Mouse (Mus musculus) retina, postnatal 1 day (tissue): ENCODE results near the gene Fgfr2.

Experiments used
- DNase-seq: peaks from one replicate; pipeline ENCODE4 v3.0.0-alpha.2; 2012

Gene Fgfr2

GRCm38 (mm10) chr7:131846066-131846905, 1276.9 kb downstream of the Fgfr2 start:
- peak; percentile 94 for DNase-seq

GRCm38 (mm10) chr7:131830261-131830660, 1292.9 kb downstream of the Fgfr2 start:
- DNase-seq, result no peak

- DNase-seq, result no peak
These were observed 1296.3 kb downstream of the Fgfr2 start for GRCm38 (mm10) chr7:131826811-131827210.

GRCm38 (mm10) chr7:131817976-131818375, 1305.2 kb downstream of the Fgfr2 start:
- DNase-seq, result no peak

- no peak for DNase-seq
These were observed 1306.5 kb downstream of the Fgfr2 start for GRCm38 (mm10) chr7:131816641-131817040.

- DNase-seq, result no peak
These were observed 1311.0 kb downstream of the Fgfr2 start for GRCm38 (mm10) chr7:131812116-131812515.

- DNase-seq, result no peak
These were observed 1312.2 kb downstream of the Fgfr2 start for GRCm38 (mm10) chr7:131810916-131811315.

GRCm38 (mm10) chr7:131809584-131810181, 1313.5 kb downstream of the Fgfr2 start:
- no peak for DNase-seq

- no peak for DNase-seq
These were observed 1315.9 kb downstream of the Fgfr2 start for GRCm38 (mm10) chr7:131807257-131807656.

GRCm38 (mm10) chr7:131805525-131806202, 1317.5 kb downstream of the Fgfr2 start:
- peak; percentile 5 for DNase-seq

- DNase-seq, result peak; percentile 68
These were observed 1322.6 kb downstream of the Fgfr2 start for GRCm38 (mm10) chr7:131800416-131801045.

GRCm38 (mm10) chr7:131797161-131797560, 1326.0 kb downstream of the Fgfr2 start:
- DNase-seq, result peak; percentile 37

- no peak for DNase-seq
These were observed 1334.4 kb downstream of the Fgfr2 start for GRCm38 (mm10) chr7:131788595-131789206.

- DNase-seq, result no peak
These were observed 1337.4 kb downstream of the Fgfr2 start for GRCm38 (mm10) chr7:131785721-131786120.

GRCm38 (mm10) chr7:131778271-131778985, 1344.7 kb downstream of the Fgfr2 start:
- DNase-seq, result peak; percentile 59

GRCm38 (mm10) chr7:131777461-131778270, 1345.5 kb downstream of the Fgfr2 start:
- DNase-seq, result no peak

GRCm38 (mm10) chr7:131776191-131776752, 1346.9 kb downstream of the Fgfr2 start:
- DNase-seq, result peak; percentile 30

GRCm38 (mm10) chr7:131757922-131758321, 1365.2 kb downstream of the Fgfr2 start:
- no peak for DNase-seq

- DNase-seq, result peak; percentile 66
These were observed 1375.8 kb downstream of the Fgfr2 start for GRCm38 (mm10) chr7:131747152-131748010.

- DNase-seq, result peak; percentile 66
These were observed 1376.4 kb downstream of the Fgfr2 start for GRCm38 (mm10) chr7:131746752-131747151.
